Mouse (Mus musculus): Measurements from ENCODE around the gene Anxa4. TPM values are rescaled to one million over a fixed set of nuclear protein-coding genes. Genes with fewer than 3 reads are reported as not detected.

The Anxa4 gene
- polyA plus RNA-seq, 1 experiment from 2014 or later, result 11.3 TPM

GRCm38 (mm10) chr6:86773830-86774229 is 19.6 kb downstream of the Anxa4 start:
- H3K4me3 ChIP-seq, result no peak overlapping the region
- no peak for ATAC-seq (ENCODE audit: low FRiP score)
- H3K9me3 ChIP-seq (replicated peaks), result no peaks in the 10 kb centered on the region
- no peak overlapping the region for H3K4me2 ChIP-seq (replicated peaks)
- H3K9ac ChIP-seq, result no peak overlapping the region
- WGBS, result 88% methylated on average over 4 of the region's 4 CpGs
- no peaks in the 10 kb centered on the region for H3K36me3 ChIP-seq
- no peaks in the 10 kb centered on the region for H3K4me1 ChIP-seq
- H3K27me3 ChIP-seq, result no peaks in the 10 kb centered on the region
- H3K27ac ChIP-seq, result no peak overlapping the region

- H3K36me3 ChIP-seq, result no peaks in the 10 kb centered on the region
- no peak overlapping the region for H3K9ac ChIP-seq
- no peaks in the 10 kb centered on the region for H3K27me3 ChIP-seq
- H3K9me3 ChIP-seq (replicated peaks), result no peaks in the 10 kb centered on the region
- 82% methylated on average over 7 of the region's 7 CpGs for WGBS
- H3K4me2 ChIP-seq (replicated peaks), result no peak overlapping the region
- no peaks in the 10 kb centered on the region for H3K4me1 ChIP-seq
- ATAC-seq (ENCODE audit: low FRiP score), result no peak
- no peak overlapping the region for H3K27ac ChIP-seq
- no peak overlapping the region for H3K4me3 ChIP-seq
Measured at GRCm38 (mm10) chr6:86772631-86773030, 20.8 kb downstream of the Anxa4 start.

DNA sequence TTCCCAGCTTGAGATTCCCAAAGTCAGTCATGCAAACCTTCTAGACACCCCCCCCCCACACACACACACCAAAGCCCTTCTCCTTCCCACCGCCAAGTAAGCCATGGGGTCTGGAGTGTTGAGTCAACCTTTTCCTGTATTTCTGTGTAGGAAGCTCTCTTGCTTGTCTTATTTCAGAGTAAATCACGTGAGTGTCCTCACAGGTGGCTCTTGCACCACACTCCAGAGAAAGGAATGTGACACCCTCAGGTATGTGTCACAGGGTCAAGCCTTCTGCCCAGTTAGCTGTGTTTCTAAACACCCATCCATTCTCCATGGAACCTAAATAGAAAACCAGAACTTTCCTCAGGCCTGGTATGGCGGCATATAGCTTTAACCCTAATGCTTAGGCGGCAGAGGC is 24.4 kb downstream of the Anxa4 start:
- WGBS, result 83% methylated on average over 4 of the region's 4 CpGs
- no peak overlapping the region for H3K4me2 ChIP-seq (replicated peaks)
- ATAC-seq (ENCODE audit: low FRiP score), result no peak
- no peak overlapping the region for H3K27ac ChIP-seq
- no peaks in the 10 kb centered on the region for H3K27me3 ChIP-seq
- H3K9ac ChIP-seq, result no peak overlapping the region
- no peak overlapping the region for H3K4me3 ChIP-seq
- no peaks in the 10 kb centered on the region for H3K36me3 ChIP-seq
- H3K9me3 ChIP-seq (replicated peaks), result no peaks in the 10 kb centered on the region
- H3K4me1 ChIP-seq, result no peaks in the 10 kb centered on the region

GRCm38 (mm10) chr6:86768186-86768776 is 25.1 kb downstream of the Anxa4 start:
- no peaks in the 10 kb centered on the region for H3K4me1 ChIP-seq
- H3K36me3 ChIP-seq, result no peaks in the 10 kb centered on the region
- H3K9me3 ChIP-seq (replicated peaks), result no peaks in the 10 kb centered on the region
- no peak overlapping the region for H3K9ac ChIP-seq
- no peak overlapping the region for H3K4me2 ChIP-seq (replicated peaks)
- no peaks in the 10 kb centered on the region for H3K27me3 ChIP-seq
- H3K4me3 ChIP-seq, result no peak overlapping the region
- ATAC-seq (ENCODE audit: low FRiP score), result no peak
- 86% methylated on average over 4 of the region's 4 CpGs for WGBS
- no peak overlapping the region for H3K27ac ChIP-seq

DNA sequence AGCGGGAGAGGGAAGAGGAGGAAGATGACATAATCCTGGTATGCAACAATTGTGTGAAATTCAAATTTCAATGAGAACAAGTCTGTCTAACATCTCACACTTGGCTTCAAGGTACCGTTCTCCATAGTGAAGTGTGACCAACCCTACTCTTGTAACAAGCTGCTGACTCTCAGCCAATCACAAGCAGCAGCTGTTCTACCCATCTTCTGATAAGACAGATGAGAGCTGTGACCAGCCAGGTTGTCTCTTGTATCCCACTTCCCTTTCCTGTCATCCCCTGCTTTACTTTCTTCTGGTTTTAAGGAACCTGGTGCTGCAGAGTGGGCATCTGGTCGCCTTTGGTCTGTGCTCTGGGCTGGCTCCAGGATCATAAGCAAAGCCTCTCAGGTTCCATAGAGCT is 25.9 kb downstream of the Anxa4 start:
- no peaks in the 10 kb centered on the region for H3K9me3 ChIP-seq (replicated peaks)
- no peaks in the 10 kb centered on the region for H3K36me3 ChIP-seq
- H3K9ac ChIP-seq, result no peak overlapping the region
- ATAC-seq (ENCODE audit: low FRiP score), result no peak
- no peaks in the 10 kb centered on the region for H3K27me3 ChIP-seq
- no peak overlapping the region for H3K4me3 ChIP-seq
- WGBS, result 76% methylated on average over 3 of the region's 3 CpGs
- no peak overlapping the region for H3K4me2 ChIP-seq (replicated peaks)
- H3K4me1 ChIP-seq, result no peaks in the 10 kb centered on the region
- no peak overlapping the region for H3K27ac ChIP-seq

GRCm38 (mm10) chr6:86765637-86766059 is 27.7 kb downstream of the Anxa4 start:
- no peak overlapping the region for H3K4me2 ChIP-seq (replicated peaks)
- H3K9me3 ChIP-seq (replicated peaks), result no peaks in the 10 kb centered on the region
- ATAC-seq (ENCODE audit: low FRiP score), result no peak
- H3K9ac ChIP-seq, result no peak overlapping the region
- H3K27me3 ChIP-seq, result no peaks in the 10 kb centered on the region
- no peaks in the 10 kb centered on the region for H3K36me3 ChIP-seq
- no peaks in the 10 kb centered on the region for H3K4me1 ChIP-seq
- no peak overlapping the region for H3K4me3 ChIP-seq
- 81% methylated on average over 6 of the region's 6 CpGs for WGBS
- H3K27ac ChIP-seq, result no peak overlapping the region

GRCm38 (mm10) chr6:86754105-86754863 is 39.1 kb downstream of the Anxa4 start:
- no peaks in the 10 kb centered on the region for H3K9me3 ChIP-seq (replicated peaks)
- no peak overlapping the region for H3K27ac ChIP-seq
- ATAC-seq (ENCODE audit: low FRiP score), result no peak
- H3K36me3 ChIP-seq, result no peaks in the 10 kb centered on the region
- H3K27me3 ChIP-seq, result no peaks in the 10 kb centered on the region
- no peak overlapping the region for H3K4me3 ChIP-seq
- H3K4me2 ChIP-seq (replicated peaks), result no peak overlapping the region
- no peaks in the 10 kb centered on the region for H3K4me1 ChIP-seq
- WGBS, result 90% methylated on average over 10 of the region's 10 CpGs
- H3K9ac ChIP-seq, result no peak overlapping the region

GRCm38 (mm10) chr6:86752843-86753485 is 40.4 kb downstream of the Anxa4 start:
- 77% methylated on average over 5 of the region's 5 CpGs for WGBS
- Histone ChIP-seq H3K9ac (no peak overlapping the region), H3K9me3 (replicated peaks) (no peaks in the 10 kb centered on the region), H3K4me1 (no peaks in the 10 kb centered on the region), H3K27me3 (no peaks in the 10 kb centered on the region), H3K4me2 (replicated peaks) (no peak overlapping the region), H3K36me3 (no peaks in the 10 kb centered on the region), H3K4me3 (no peak overlapping the region), H3K27ac (no peak overlapping the region)
- ATAC-seq (ENCODE audit: low FRiP score), result no peak

GRCm38 (mm10) chr6:86750961-86751360 is 42.4 kb downstream of the Anxa4 start:
- H3K4me2 ChIP-seq (replicated peaks), result no peak overlapping the region
- ATAC-seq (ENCODE audit: low FRiP score), result no peak
- H3K27me3 ChIP-seq, result no peaks in the 10 kb centered on the region
- H3K4me1 ChIP-seq, result no peaks in the 10 kb centered on the region
- H3K9me3 ChIP-seq (replicated peaks), result no peaks in the 10 kb centered on the region
- WGBS, result 93% methylated on average over 4 of the region's 4 CpGs
- H3K27ac ChIP-seq, result no peak overlapping the region
- no peaks in the 10 kb centered on the region for H3K36me3 ChIP-seq
- H3K9ac ChIP-seq, result no peak overlapping the region
- no peak overlapping the region for H3K4me3 ChIP-seq

- Histone ChIP-seq H3K27me3 (no peaks in the 10 kb centered on the region), H3K36me3 (no peaks in the 10 kb centered on the region), H3K9ac (no peak overlapping the region), H3K27ac (no peak overlapping the region), H3K4me2 (replicated peaks) (no peak overlapping the region), H3K4me3 (no peak overlapping the region), H3K4me1 (no peaks in the 10 kb centered on the region), H3K9me3 (replicated peaks) (no peaks in the 10 kb centered on the region)
- WGBS, result 89% methylated on average over 4 of the region's 4 CpGs
- no peak for ATAC-seq (ENCODE audit: low FRiP score)
Measured at GRCm38 (mm10) chr6:86749817-86750216, 43.6 kb downstream of the Anxa4 start.

DNA sequence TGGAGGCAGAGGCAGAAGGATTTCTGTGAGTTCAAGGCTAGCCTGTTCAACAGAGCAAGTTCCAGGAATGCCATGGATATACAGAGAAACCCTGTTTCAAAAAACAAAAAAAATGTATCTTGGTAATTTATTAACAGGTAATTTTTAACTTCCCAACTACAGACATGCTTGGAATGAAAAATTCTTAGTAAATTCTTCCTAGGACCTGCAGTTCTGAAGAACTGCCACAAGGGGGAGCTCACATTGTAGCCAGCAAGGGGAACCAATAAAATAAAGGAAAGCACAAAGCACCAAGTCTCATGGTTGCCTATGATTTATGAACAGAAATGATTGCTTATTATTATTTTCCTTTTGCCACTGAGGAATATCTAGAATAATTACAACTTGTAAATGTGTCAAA is 46.2 kb downstream of the Anxa4 start:
- H3K27me3 ChIP-seq, result no peaks in the 10 kb centered on the region
- no peaks in the 10 kb centered on the region for H3K4me1 ChIP-seq
- no peak for ATAC-seq (ENCODE audit: low FRiP score)
- H3K9me3 ChIP-seq (replicated peaks), result no peaks in the 10 kb centered on the region
- no peak overlapping the region for H3K9ac ChIP-seq
- H3K4me2 ChIP-seq (replicated peaks), result no peak overlapping the region
- no peak overlapping the region for H3K4me3 ChIP-seq
- H3K36me3 ChIP-seq, result no peaks in the 10 kb centered on the region
- H3K27ac ChIP-seq, result no peak overlapping the region

GRCm38 (mm10) chr6:86740652-86741051 is 52.7 kb downstream of the Anxa4 start:
- H3K9ac ChIP-seq, result no peak overlapping the region
- H3K27me3 ChIP-seq, result no peaks in the 10 kb centered on the region
- WGBS, result 38% methylated on average over 3 of the region's 3 CpGs
- H3K4me1 ChIP-seq, result no peaks in the 10 kb centered on the region
- no peak for ATAC-seq (ENCODE audit: low FRiP score)
- no peaks in the 10 kb centered on the region for H3K9me3 ChIP-seq (replicated peaks)
- no peak overlapping the region for H3K4me3 ChIP-seq
- no peak overlapping the region for H3K27ac ChIP-seq
- no peak overlapping the region for H3K4me2 ChIP-seq (replicated peaks)
- no peaks in the 10 kb centered on the region for H3K36me3 ChIP-seq

GRCm38 (mm10) chr6:86736830-86737229 is 56.6 kb downstream of the Anxa4 start:
- Histone ChIP-seq H3K27ac (no peak overlapping the region), H3K27me3 (no peaks in the 10 kb centered on the region), H3K4me1 (peaks cover 7% of the 10 kb centered on the region), H3K36me3 (no peaks in the 10 kb centered on the region), H3K9me3 (replicated peaks) (no peaks in the 10 kb centered on the region), H3K4me3 (no peak overlapping the region), H3K9ac (no peak overlapping the region), H3K4me2 (replicated peaks) (no peak overlapping the region)
- 80% methylated on average over 6 of the region's 6 CpGs for WGBS
- ATAC-seq (ENCODE audit: low FRiP score), result no peak
